In the genomic region with DNA sequence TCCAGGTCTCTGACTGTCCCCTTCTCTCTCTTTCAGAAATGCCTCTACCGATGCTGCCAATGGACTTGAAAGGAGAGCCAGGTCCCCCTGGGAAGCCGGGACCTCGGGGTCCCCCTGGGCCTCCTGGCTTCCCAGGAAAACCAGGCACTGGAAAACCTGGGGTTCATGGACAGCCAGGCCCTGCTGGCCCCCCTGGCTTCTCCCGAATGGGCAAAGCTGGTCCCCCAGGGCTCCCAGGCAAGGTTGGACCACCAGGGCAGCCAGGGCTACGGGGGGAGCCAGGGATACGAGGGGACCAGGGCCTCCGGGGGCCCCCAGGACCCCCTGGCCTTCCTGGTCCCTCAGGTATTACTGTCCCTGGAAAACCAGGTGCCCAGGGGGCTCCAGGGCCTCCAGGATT, we compare ENCODE assay signal across 17 mouse cellular contexts. TPM values are rescaled to one million over a fixed set of nuclear protein-coding genes. Genes with fewer than 3 reads are reported as not detected.
DNase-seq lines count a peak whose midpoint lies in the region; ATAC-seq lines count a peak whose summit lies in the region.
"Had no signal": no experiment of that assay in that cellular context is flagged by ENCODE, and none has a peak within 500 bp of the region (broad histone marks: within the 10 kb centered on the region; RNA-seq: fewer than 3 reads in every experiment).

No protein-coding gene starts in this region.

- H3K9ac ChIP-seq in heart, embryonic 12.5 days = no peak overlapping the region
- H3K9ac ChIP-seq in midbrain, embryonic 15.5 days = no peak overlapping the region
- H3K9ac ChIP-seq in midbrain, embryonic 14.5 days (replicated peaks; ENCODE audit: low read length) = no peak overlapping the region
- H3K9ac ChIP-seq: embryonic facial prominence, embryonic 15.5 days; heart, embryonic 13.5 days; limb, embryonic 13.5 days; liver, embryonic 13.5 days; lung, embryonic 14.5 days had no signal

- DNase-seq in cerebellum, adult 9-10 months = peak; percentile 36
- DNase-seq in cerebellum, postnatal 10 days = no peak
- DNase-seq in heart, embryonic 10.5 days (ENCODE audit: low spot score) = peak; percentile 74
- no peak for DNase-seq in midbrain, embryonic 14.5 days
- no peak for DNase-seq in limb, embryonic 10.5 days (ENCODE audit: low spot score)
- DNase-seq in frontal cortex, postnatal 10 days (ENCODE audit: low spot score in 2 of 2) = no peak

- 0 out of 2 replicates have a peak overlapping the region, but pooled peaks have one; percentile 6 for H3K27ac ChIP-seq in heart, embryonic 10.5 days
- no peak overlapping the region for H3K27ac ChIP-seq in heart, embryonic 12.5 days (ENCODE audit: poor library complexity, severe bottlenecking)
- no peak overlapping the region for H3K27ac ChIP-seq in midbrain, embryonic 15.5 days
- no peak overlapping the region for H3K27ac ChIP-seq in midbrain, embryonic 14.5 days (replicated peaks; ENCODE audit: low read depth, low read length)
- peak overlapping the region; percentile 20; the same call in 1 of the 2 replicates for H3K27ac ChIP-seq in limb, embryonic 10.5 days
- H3K27ac ChIP-seq: embryonic facial prominence, embryonic 15.5 days; heart, embryonic 13.5 days; hindbrain, postnatal 0 days; limb, embryonic 13.5 days; liver, embryonic 13.5 days; midbrain, embryonic 12.5 days; stomach, postnatal 0 days had no signal

- no peak overlapping the region for H3K4me3 ChIP-seq in heart, embryonic 10.5 days
- H3K4me3 ChIP-seq in heart, embryonic 12.5 days = no peak overlapping the region
- H3K4me3 ChIP-seq in midbrain, embryonic 15.5 days = no peak overlapping the region
- H3K4me3 ChIP-seq in midbrain, embryonic 14.5 days (replicated peaks; ENCODE audit: low read depth, low read length) = no peak overlapping the region
- H3K4me3 ChIP-seq in limb, embryonic 10.5 days = no peak overlapping the region
- H3K4me3 ChIP-seq: embryonic facial prominence, embryonic 15.5 days; liver, embryonic 13.5 days; myocyte had no signal

- peaks cover 7% of the 10 kb centered on the region; the same call in 1 of the 2 replicates for H3K36me3 ChIP-seq in heart, embryonic 10.5 days
- H3K36me3 ChIP-seq in heart, embryonic 12.5 days = peaks cover 5% of the 10 kb centered on the region; the same call in 1 of the 2 replicates
- H3K36me3 ChIP-seq in midbrain, embryonic 15.5 days (replicated peaks) = 0 out of 2 replicates have a peak, but pooled peaks cover 7% of the 10 kb centered on the region
- H3K36me3 ChIP-seq in midbrain, embryonic 14.5 days (ENCODE audit: control insufficient read depth, insufficient read depth, low read length) = 0 out of 2 replicates have a peak, but pooled peaks cover 6% of the 10 kb centered on the region
- H3K36me3 ChIP-seq in limb, embryonic 10.5 days = peaks cover 12% of the 10 kb centered on the region

- H3K4me1 ChIP-seq in heart, embryonic 10.5 days = peaks cover 27% of the 10 kb centered on the region; the same call in 1 of the 2 replicates
- H3K4me1 ChIP-seq in heart, embryonic 12.5 days (replicated peaks) = peaks cover 29% of the 10 kb centered on the region
- H3K4me1 ChIP-seq in midbrain, embryonic 15.5 days = no peaks in the 10 kb centered on the region
- no peaks in the 10 kb centered on the region for H3K4me1 ChIP-seq in midbrain, embryonic 14.5 days (ENCODE audit: control insufficient read depth, insufficient read depth, low read length)
- peaks cover 39% of the 10 kb centered on the region for H3K4me1 ChIP-seq in limb, embryonic 10.5 days

- no peak overlapping the region for H3K4me2 ChIP-seq in heart, embryonic 12.5 days
- no peak overlapping the region for H3K4me2 ChIP-seq in midbrain, embryonic 15.5 days
- H3K4me2 ChIP-seq in midbrain, embryonic 14.5 days (ENCODE audit: low read length) = no peak overlapping the region

- no peak for ATAC-seq in heart, embryonic 12.5 days (ENCODE audit: insufficient number of reproducible peaks, low FRiP score)
- ATAC-seq in midbrain, embryonic 15.5 days (replicated peaks) = peak; percentile 18; the same call in 1 of the 2 replicates
- ATAC-seq in midbrain, embryonic 14.5 days (ENCODE audit: low FRiP score, low TSS enrichment) = no peak

- H3K27me3 ChIP-seq in heart, embryonic 10.5 days (ENCODE audit: insufficient read depth, poor library complexity, severe bottlenecking) = peaks cover 13% of the 10 kb centered on the region; the same call in 1 of the 2 replicates
- peaks cover 14% of the 10 kb centered on the region; the same call in 1 of the 2 replicates for H3K27me3 ChIP-seq in heart, embryonic 12.5 days (replicated peaks)
- no peaks in the 10 kb centered on the region for H3K27me3 ChIP-seq in midbrain, embryonic 15.5 days (replicated peaks)
- H3K27me3 ChIP-seq in midbrain, embryonic 14.5 days (ENCODE audit: control insufficient read depth, insufficient read depth, low read length) = no peaks in the 10 kb centered on the region; the same call in 1 of the 2 replicates
- peaks cover 8% of the 10 kb centered on the region; the same call in 1 of the 2 replicates for H3K27me3 ChIP-seq in limb, embryonic 10.5 days (ENCODE audit: low read depth, poor library complexity, severe bottlenecking)
- H3K27me3 ChIP-seq: embryonic facial prominence, embryonic 15.5 days; limb, embryonic 13.5 days had no signal

- 0 out of 2 replicates have a peak, but pooled peaks cover 3% of the 10 kb centered on the region for H3K9me3 ChIP-seq in heart, embryonic 10.5 days
- peaks cover 4% of the 10 kb centered on the region for H3K9me3 ChIP-seq in heart, embryonic 12.5 days (replicated peaks)
- no peaks in the 10 kb centered on the region for H3K9me3 ChIP-seq in midbrain, embryonic 15.5 days
- H3K9me3 ChIP-seq in midbrain, embryonic 14.5 days (ENCODE audit: control insufficient read depth, low read length) = peaks cover 3% of the 10 kb centered on the region
- no peaks in the 10 kb centered on the region for H3K9me3 ChIP-seq in limb, embryonic 10.5 days (replicated peaks)
- H3K9me3 ChIP-seq: embryonic facial prominence, embryonic 15.5 days; heart, embryonic 13.5 days had no signal

- 74% methylated on average over 7 of the region's 7 CpGs for WGBS in heart, embryonic 10.5 days
- WGBS in heart, embryonic 12.5 days = 66% methylated on average over 7 of the region's 7 CpGs
- WGBS in midbrain, embryonic 15.5 days = 73% methylated on average over 7 of the region's 7 CpGs
- 77% methylated on average over 7 of the region's 7 CpGs for WGBS in midbrain, embryonic 14.5 days
- 78% methylated on average over 7 of the region's 7 CpGs for WGBS in limb, embryonic 10.5 days

RNA-seq across cellular contexts. Expression of a gene that starts 11.2 kb away (rescaled TPM):
- polyA plus RNA-seq in heart, embryonic 10.5 days (2016; fragmentation: Nextera tagmentation; extraction: Ambion mirVana) = 53.1 and 68.9 TPM in 2 replicates
- polyA plus RNA-seq in heart, embryonic 12.5 days (2016; fragmentation: Nextera tagmentation; extraction: Ambion mirVana) = 37.4 and 38.8 TPM in 2 replicates
- 94.6 and 99.9 TPM in 2 replicates for polyA plus RNA-seq in midbrain, embryonic 15.5 days (2015; fragmentation: Nextera tagmentation; extraction: Ambion mirVana)
- polyA plus RNA-seq in midbrain, embryonic 14.5 days (2014; fragmentation: Nextera tagmentation; extraction: Ambion mirVana) = 64.2 and 76.6 TPM in 2 replicates
- polyA plus RNA-seq in limb, embryonic 10.5 days (2016; fragmentation: Nextera tagmentation; extraction: Ambion mirVana) = 95.1 and 97.5 TPM in 2 replicates

RNA-seq across cellular contexts. Expression of a gene that starts 15.1 kb away (rescaled TPM):
- polyA plus RNA-seq in heart, embryonic 10.5 days (2016; fragmentation: Nextera tagmentation; extraction: Ambion mirVana) = 0.47 and 0.62 TPM in 2 replicates
- 1.4 and 1.5 TPM in 2 replicates for polyA plus RNA-seq in heart, embryonic 12.5 days (2016; fragmentation: Nextera tagmentation; extraction: Ambion mirVana)
- 11.8 and 15.1 TPM in 2 replicates for polyA plus RNA-seq in midbrain, embryonic 15.5 days (2015; fragmentation: Nextera tagmentation; extraction: Ambion mirVana)
- polyA plus RNA-seq in midbrain, embryonic 14.5 days (2014; fragmentation: Nextera tagmentation; extraction: Ambion mirVana) = 7.4 and 9.7 TPM in 2 replicates
- polyA plus RNA-seq in limb, embryonic 10.5 days (2016; fragmentation: Nextera tagmentation; extraction: Ambion mirVana) = 0.35 and 0.98 TPM in 2 replicates

RNA-seq across cellular contexts. Expression of a gene that starts 23.8 kb away (rescaled TPM):
- polyA plus RNA-seq in heart, embryonic 10.5 days (2016; fragmentation: Nextera tagmentation; extraction: Ambion mirVana) = 3.3 and 3.7 TPM in 2 replicates
- 4.7 and 4.9 TPM in 2 replicates for polyA plus RNA-seq in heart, embryonic 12.5 days (2016; fragmentation: Nextera tagmentation; extraction: Ambion mirVana)
- 2.6 and 2.9 TPM in 2 replicates for polyA plus RNA-seq in midbrain, embryonic 15.5 days (2015; fragmentation: Nextera tagmentation; extraction: Ambion mirVana)
- 0.57 and 1.1 TPM in 2 replicates for polyA plus RNA-seq in midbrain, embryonic 14.5 days (2014; fragmentation: Nextera tagmentation; extraction: Ambion mirVana)
- 0.65 and 1.4 TPM in 2 replicates for polyA plus RNA-seq in limb, embryonic 10.5 days (2016; fragmentation: Nextera tagmentation; extraction: Ambion mirVana)

RNA-seq across cellular contexts. Expression of a gene that starts 48.2 kb away (rescaled TPM):
- polyA plus RNA-seq in heart, embryonic 10.5 days (2016; fragmentation: Nextera tagmentation; extraction: Ambion mirVana) = 74.9 and 86.4 TPM in 2 replicates
- polyA plus RNA-seq in heart, embryonic 12.5 days (2016; fragmentation: Nextera tagmentation; extraction: Ambion mirVana) = 68.0 and 68.7 TPM in 2 replicates
- polyA plus RNA-seq in midbrain, embryonic 15.5 days (2015; fragmentation: Nextera tagmentation; extraction: Ambion mirVana) = 184 and 188 TPM in 2 replicates
- polyA plus RNA-seq in midbrain, embryonic 14.5 days (2014; fragmentation: Nextera tagmentation; extraction: Ambion mirVana) = 37.1 and 124 TPM in 2 replicates
- polyA plus RNA-seq in limb, embryonic 10.5 days (2016; fragmentation: Nextera tagmentation; extraction: Ambion mirVana) = 83.1 and 95.3 TPM in 2 replicates

RNA-seq across cellular contexts. Expression of a gene that starts 54.2 kb away (rescaled TPM):
- polyA plus RNA-seq in heart, embryonic 10.5 days (2016; fragmentation: Nextera tagmentation; extraction: Ambion mirVana) = 49.1 and 74.8 TPM in 2 replicates
- polyA plus RNA-seq in heart, embryonic 12.5 days (2016; fragmentation: Nextera tagmentation; extraction: Ambion mirVana) = 73.9 and 76.4 TPM in 2 replicates
- 85.4 and 92.1 TPM in 2 replicates for polyA plus RNA-seq in midbrain, embryonic 15.5 days (2015; fragmentation: Nextera tagmentation; extraction: Ambion mirVana)
- 78.3 and 85.3 TPM in 2 replicates for polyA plus RNA-seq in midbrain, embryonic 14.5 days (2014; fragmentation: Nextera tagmentation; extraction: Ambion mirVana)
- 56.2 and 63.2 TPM in 2 replicates for polyA plus RNA-seq in limb, embryonic 10.5 days (2016; fragmentation: Nextera tagmentation; extraction: Ambion mirVana)

Comparison
In these comparisons a context has a peak if more than half of its experiments do, and no peak if none do; other contexts are left out.
1. DNase-seq: peak in cerebellum, adult 9-10 months (single experiment) and heart, embryonic 10.5 days (single experiment); none in cerebellum, postnatal 10 days (0 of 2), midbrain, embryonic 14.5 days (single experiment), limb, embryonic 10.5 days (single experiment) and frontal cortex, postnatal 10 days (0 of 2).
2. H3K27ac ChIP-seq: peak in heart, embryonic 10.5 days (single experiment) and limb, embryonic 10.5 days (single experiment); none in heart, embryonic 12.5 days (single experiment), midbrain, embryonic 15.5 days (single experiment) and midbrain, embryonic 14.5 days (single experiment).